Mouse (Mus musculus): ENCODE data around the gene Magi2.

Magi2 gene

DNA sequence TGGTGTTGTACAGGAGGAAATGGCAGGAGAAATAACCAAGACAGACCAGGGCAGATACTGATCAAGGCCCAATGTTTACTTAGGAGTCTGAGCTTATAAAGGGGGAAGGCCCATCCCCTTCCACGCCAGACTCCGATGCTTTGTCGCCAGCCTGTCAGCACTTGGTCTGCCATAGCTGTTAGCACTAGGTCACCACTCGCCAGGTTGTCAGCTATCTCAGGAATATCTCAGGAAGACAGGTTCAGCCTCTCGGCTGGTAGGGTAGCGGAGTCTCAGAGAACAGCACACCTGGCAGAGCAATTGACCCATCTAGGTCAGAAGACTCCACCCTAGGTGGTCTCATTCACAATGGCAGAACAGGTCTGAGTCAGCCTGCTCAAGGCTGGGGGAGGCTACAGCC, 1514.4 kb downstream of the Magi2 start:
- TF ChIP-seq GATA4 (IDR thresholded peaks at IDR 0.05; ENCODE audit: insufficient replicate concordance, low read length): no peak

DNA sequence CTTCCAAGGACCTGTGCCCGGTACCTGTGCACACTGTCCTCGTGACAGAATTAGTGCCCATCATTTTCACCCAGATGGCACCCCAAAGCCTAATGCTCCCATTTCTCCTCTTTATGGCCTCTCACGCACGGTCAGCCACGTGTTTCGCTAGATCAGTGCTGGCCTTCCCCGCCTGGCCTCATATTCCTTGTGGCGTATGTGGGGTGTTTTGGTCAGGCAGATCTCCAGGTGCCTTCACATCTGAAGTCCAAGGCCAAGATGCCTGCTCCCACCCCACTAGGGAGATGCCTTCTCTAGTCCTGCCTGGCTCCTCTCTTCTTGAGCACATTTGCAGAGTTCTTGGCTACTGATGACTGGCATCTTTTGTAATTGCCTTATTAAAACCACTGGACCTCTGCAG, 1515.1 kb downstream of the Magi2 start:
- no peak for TF ChIP-seq GATA4 (IDR thresholded peaks at IDR 0.05; ENCODE audit: insufficient replicate concordance, low read length)

DNA sequence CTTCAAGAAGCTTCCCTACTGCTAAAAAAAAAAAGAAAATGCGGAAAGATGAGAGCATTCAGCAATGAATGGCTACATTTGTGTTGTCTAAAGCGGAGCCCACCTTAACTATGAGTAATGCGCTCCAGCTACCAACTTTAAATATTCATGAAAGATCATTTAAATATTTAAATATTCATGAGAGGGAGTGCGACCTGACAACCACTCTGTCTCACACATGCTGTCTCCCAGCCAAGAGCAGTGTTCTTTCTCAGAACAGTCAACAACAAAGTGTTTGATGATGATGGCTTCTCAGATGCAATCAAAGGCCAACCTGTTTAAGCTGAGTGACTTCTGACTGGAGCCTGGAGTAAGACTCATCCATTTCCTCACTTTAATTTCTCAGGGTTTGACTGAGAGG, 1521.3 kb downstream of the Magi2 start:
- no peak for TF ChIP-seq GATA4 (IDR thresholded peaks at IDR 0.05; ENCODE audit: insufficient replicate concordance, low read length)

DNA sequence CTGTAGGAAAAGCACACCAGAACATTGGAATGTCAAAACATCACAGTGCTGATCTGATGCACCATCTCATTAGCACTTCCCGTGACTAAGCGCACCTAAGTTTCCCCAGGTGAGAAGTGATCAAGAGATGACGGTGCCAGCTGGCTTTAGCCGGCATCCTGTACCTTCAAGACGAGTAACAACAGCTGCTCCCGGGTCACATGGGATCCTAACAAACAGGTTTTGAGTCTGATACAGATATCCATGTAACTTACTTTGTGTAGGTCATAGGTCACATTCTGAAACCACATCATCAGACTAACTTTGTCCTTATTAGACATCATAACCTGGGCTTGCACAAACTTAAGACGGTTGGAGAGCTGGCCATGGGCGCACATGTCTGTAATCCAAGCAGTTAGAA, 1522.0 kb downstream of the Magi2 start:
- no peak for TF ChIP-seq GATA4 (IDR thresholded peaks at IDR 0.05; ENCODE audit: insufficient replicate concordance, low read length)

DNA sequence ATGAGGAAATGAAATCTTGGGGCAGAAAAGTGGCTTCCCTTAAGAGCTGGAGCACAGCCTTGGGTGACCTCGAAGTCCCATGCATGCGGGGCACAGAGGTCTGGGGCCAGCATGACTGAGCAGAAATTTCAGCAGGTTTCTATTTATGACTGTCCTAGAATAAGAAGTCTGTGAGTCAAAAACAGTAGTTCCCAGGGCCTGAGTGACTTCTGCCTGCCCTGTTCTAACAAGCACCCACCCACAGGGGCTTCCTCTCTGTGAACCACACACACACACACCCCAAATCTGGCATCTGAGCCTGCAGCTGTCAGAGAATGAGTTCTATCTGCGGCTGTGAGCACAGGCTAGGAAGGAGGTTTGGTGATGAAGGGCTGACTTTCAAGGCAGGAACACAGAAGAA, 1522.7 kb downstream of the Magi2 start:
- TF ChIP-seq GATA4 (IDR thresholded peaks at IDR 0.05; ENCODE audit: insufficient replicate concordance, low read length): no peak

DNA sequence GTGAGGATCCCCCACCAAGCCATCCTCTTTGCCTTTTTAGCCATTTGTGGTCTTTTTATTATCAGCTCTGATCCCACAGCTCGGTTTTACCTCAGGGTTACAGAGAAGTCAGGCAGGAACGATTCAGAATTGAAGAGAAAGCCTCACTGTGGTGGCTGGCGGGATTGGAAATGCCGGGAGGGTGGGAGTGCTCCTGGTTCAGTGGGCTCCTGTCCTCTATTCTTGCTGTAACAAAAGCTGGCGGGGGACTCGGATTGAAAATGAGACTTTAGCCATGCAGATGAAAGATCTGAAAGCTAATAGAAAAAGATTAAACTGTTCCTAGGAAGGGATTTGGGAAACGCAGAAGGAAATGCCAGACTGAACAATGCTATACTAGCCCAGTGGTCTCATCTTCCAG, 1524.2 kb downstream of the Magi2 start:
- TF ChIP-seq GATA4 (IDR thresholded peaks at IDR 0.05; ENCODE audit: insufficient replicate concordance, low read length): no peak

DNA sequence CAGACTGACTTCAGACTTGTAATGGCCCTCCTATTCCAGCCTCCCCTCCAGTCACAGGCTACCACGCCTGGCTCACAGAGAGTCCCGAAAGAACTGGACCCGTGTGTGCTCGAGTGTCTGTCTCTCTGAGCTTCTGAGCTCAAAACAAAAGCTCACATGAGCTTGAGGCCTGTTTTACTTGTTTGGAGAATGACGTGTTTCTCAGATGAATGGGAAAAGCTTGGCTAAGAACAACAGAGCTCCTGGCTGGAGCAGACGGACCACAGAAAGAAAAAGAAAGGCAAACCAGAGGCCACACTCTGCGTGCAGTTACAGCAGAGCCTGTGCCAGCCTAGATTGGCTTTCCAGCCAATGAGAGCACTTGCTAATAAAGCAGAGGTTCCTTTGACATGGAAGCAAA, 1524.9 kb downstream of the Magi2 start:
- no peak for TF ChIP-seq GATA4 (IDR thresholded peaks at IDR 0.05; ENCODE audit: insufficient replicate concordance, low read length)

DNA sequence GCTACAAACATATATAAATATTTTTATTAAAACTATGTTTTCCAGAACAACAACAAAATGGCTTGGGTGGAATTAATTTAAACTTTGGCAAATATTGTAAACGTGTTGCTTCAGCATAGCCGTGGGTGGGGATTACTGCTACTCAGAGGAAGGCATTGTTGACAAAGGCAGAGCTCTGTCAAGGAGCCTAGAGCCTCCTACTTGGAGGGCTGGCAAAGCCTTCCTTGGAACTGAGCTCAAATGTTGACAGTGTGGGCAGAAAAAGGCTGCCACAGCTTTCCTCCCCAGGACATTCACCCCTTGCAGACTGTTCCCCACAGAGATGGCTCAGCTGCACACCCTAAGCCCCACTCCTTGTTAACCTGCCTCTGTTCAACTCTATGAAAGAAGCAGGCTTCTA, 1526.3 kb downstream of the Magi2 start:
- no peak for TF ChIP-seq GATA4 (IDR thresholded peaks at IDR 0.05; ENCODE audit: insufficient replicate concordance, low read length)

DNA sequence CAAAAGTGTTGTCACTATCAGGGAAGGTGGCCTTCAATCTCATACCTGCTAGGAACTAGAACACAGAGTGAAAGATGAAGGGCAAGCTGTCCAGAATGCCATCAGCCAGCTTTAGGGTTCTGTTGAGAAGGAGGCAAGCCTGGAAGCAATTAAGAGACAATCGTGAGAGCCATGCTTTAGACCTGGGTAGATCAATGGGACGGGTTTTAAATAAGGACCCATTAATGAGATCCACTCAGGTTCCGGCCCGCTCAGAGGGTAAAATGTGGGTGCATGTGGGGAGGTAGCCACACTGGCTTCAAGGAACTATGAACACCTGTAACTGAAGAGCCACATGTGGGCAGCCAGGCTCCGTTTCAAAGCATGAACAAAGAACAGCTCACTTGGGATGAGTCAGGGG, 1527.1 kb downstream of the Magi2 start:
- no peak for TF ChIP-seq GATA4 (IDR thresholded peaks at IDR 0.05; ENCODE audit: insufficient replicate concordance, low read length)

All from liver, adult (tissue).